Mouse (Mus musculus): ENCODE results near the gene Gucd1.
A peak's percentile ranks its signal among the peaks of the same experiment; 100 is the strongest.
"Not testable (repeated sequence)": the region's sequence is repeated elsewhere in the genome, so short reads cannot be mapped to it uniquely, and the experiment has no call there.

The Gucd1 gene

DNA sequence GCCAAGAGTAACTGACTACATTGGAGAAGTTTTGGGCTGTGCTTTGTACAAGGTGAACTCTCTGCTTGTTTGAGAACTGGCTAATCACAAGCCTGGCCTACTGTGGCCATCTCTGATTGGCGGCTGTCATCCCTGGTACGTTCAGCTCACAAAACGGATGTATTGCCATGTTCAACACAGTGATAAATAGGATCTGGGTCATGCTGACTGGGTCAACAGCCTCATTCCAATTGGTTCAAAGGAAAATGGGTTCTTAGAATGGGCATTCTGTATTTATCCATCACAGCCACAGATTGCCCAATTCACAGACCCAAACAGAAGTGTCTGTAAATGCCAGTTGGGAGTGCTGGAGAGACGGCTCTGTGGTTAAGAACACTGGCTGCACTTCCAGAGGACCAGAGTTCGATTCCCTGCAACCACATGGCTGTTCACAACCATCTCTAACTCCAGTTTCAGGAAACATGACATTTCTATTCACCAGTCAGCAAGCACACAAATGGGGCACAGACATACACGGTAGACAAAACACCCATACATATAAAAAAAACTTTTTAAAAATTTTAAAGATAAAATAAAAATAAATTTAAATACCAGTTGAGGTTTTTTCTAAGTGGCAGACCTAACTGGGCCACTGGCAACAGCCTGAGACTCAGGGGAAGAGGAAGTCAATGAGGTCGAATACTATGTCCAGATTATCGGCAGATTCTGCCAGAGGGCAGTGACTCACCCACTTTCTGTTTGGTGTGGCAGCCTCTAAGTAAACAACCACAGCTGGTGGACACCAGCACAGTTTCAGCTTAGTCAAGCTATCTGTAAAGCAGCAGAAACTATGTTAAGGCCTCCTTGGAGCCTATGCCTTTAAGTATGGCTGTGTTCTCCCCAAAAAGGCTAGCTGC, 13.3 kb downstream of the Gucd1 start:
- DNase-seq (ENCODE audit: low read depth, low spot score) = no peak

DNA sequence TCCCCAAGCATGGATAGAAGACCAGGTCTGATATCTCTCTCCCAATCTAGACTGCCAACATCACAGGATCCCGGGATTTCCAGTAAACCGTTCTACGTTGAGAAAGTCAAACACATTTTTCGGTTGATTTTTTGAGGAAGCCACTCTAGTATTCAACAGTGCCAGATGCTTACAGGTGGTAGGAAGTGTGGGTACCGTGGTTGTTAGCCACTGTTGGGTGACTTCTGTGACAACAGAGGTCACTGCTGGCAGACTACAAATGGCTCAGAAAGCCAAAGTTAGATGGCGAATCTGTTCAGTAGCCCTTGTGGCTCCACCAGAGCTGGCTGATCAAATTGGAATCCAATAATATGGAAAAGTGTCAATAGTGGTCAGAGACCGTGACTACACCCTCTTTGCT, 14.1 kb downstream of the Gucd1 start:
- no peak for DNase-seq (ENCODE audit: low read depth, low spot score)

DNA sequence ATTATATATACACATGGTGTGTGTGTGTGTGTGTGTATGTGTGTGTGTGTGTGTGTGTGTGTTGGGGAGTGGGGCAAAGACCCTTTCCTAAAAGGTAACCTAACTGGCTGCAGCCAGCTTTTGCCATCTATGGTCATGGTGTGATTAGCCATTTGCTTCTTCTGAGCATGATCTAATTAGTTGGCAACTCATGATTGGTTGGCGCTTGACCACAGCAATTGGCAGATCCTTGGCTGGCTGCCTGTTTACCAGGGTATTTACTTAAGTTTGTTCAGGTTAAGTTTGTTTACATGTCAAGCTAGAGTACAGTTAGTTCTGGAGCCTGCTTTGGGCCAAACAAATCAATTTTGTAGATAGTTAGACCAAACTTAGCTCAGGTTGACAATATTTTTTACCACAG, 16.1 kb downstream of the Gucd1 start:
- no peak for DNase-seq (ENCODE audit: low read depth, low spot score)

DNA sequence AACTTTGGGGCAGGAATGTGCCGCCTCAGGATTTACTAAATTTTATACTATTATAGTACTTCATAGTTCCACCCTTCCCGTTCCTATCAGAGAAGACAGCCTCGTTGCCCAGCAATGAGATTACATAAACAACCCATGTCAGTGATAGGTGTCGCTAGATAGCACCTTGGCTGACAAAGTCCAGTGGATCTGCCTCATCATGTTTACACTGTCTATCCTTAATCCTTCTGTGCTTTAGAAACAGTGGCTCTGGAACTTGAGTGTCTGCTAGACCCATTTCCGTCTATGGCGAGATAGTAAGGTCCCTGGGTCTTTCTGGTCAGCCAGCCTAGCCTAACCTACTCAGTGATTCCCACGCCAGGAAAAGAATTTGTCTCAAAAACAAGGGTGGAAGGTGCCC, 17.4 kb downstream of the Gucd1 start:
- DNase-seq (ENCODE audit: low read depth, low spot score) = no peak

DNA sequence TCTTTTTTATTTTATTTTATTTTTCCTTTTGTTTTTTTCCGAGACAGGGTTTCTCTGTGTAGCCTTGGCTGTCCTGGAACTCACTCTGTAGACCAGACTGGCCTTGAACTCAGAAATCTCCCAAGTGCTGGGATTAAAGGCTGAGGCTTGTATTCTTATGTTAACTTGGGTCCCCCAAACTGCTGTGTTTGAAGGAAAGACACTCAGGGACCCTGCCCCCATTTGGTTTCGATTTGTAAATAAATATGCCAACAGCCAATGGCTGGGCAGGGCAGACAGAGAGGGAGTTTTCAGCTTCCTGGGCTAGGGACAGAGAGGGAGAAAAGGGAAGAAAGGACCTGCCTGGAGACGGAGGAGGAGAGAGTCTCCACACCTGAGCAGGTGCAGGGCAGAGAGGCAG, 18.0 kb downstream of the Gucd1 start:
- no peak for DNase-seq (ENCODE audit: low read depth, low spot score)

DNA sequence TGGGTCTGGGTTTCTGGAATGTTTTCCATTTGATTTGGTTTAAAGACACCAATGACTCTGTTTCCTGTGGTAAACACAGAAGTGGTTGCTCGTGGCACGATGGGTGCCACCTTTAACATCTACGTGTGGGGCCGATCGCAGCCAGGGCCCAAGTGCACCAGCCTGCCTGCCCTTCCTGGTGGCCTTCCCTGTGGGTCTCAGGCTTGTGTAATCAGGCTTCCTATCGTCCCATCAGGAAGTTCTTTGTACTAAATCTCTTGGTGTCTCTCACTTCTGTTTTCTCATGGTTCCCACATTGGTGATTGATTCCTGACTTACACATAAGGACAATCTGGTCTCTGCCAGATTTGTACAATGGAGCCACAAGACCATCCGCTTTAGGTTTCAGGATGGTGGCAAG, 18.6 kb downstream of the Gucd1 start:
- DNase-seq (ENCODE audit: low read depth, low spot score) = not testable (repeated sequence)

DNA sequence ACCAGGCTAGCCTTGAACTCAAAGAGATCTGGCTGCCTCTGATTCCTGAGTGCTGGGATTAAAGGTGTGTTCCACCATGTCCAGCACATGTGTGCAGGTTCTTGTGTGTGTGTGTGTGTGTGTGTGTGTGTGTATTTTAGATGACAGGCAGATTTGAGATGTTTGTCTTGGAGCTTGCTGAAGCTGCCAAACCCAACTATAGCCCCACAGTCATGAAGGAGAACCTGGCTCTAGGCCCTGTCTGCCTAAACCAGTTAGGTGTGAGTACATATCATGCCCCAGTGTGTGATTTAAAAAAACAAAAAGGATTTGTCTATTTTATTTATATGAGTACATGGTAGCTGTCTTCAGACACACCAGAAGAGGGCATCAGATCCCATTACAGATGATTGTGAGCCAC, 21.9 kb downstream of the Gucd1 start:
- no peak for DNase-seq (ENCODE audit: low read depth, low spot score)

DNA sequence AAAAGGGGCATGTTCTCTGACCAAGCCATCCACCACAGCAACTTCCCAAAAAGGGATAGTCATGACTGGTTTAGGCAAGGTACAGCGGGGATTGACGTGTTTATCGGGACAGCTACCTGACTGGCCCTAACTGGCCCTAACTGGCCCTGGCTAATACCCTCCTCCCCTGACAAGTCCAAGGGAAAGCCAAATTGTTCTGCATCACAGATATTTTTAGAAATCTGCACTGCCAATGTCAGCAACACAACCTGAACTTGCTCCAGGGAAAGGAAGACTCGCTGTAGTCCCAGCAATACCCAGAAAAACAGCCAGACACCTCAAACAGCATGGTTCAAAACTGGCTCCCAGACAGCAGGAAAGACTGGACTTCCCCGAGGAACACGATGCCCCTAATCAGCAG, 22.5 kb downstream of the Gucd1 start:
- DNase-seq (ENCODE audit: low read depth, low spot score) = no peak

DNA sequence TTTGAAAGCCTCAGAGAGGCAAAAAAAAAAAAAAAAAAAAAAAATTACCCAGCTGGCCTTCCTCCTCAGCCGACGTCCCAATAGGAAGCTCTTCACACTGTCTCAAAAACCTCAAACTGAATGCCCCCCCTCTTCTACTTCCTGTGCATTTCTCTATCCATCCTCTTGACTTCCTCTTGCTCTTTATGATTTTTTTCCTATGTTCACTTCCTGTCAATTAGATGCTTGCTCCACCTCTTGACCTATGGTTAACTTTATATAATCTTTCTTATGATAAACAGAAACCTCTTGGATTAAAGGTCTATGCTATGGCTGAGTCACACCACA, 25.9 kb downstream of the Gucd1 start:
- no peak for DNase-seq (ENCODE audit: low read depth, low spot score)

DNA sequence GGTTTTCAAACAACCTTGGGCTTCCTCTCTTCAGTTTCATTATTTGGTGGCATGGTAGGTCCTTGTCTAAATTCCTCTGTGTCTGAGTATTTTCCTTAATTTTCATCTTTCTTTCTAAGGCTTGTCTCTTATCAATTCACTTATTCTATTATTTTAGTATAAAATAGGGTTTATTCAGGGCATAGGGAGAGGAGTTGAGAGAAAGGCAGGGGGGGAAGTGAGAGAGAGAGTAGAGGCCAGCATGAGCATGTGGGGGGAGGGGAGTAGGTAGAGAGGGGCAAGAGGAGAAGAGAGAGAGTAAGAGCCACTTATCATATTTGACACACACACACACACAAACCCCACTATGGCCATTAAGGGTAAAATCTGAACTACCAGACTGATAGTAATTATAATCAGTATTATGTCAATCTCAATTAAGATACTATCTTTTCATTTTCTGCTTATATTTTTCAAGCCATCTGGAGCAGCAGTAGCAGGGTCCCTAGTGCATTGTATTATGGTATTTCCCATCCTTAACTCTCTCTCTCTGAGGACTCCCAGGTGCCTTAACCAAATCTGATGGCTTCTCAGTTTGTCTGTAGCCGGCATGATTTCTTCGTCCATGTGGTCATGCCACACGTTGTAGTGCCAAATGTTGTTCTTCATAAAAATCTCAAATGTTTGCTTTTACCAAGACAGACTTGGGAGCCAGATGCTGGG, 26.4 kb downstream of the Gucd1 start:
- DNase-seq (ENCODE audit: low read depth, low spot score) = no peak

DNA sequence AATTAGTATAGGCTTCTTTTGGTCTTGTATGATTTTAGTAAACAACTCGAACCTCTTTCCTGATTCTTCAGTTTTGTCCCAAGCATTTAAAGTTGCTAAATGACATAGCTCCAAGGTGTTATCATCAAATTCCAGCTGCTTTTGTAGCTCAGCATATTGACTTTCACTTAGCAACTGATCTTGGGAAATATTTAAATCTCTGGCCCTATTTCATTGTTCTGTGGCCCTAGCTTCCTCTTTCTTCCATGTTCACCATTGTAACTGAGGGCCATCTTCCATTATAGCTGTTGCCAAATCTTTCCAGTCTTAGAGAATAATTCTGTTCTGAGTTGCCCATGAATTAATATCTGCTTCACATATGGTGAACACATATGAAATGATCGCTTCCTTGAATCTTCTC, 27.0 kb downstream of the Gucd1 start:
- DNase-seq (ENCODE audit: low read depth, low spot score) = no peak

DNA sequence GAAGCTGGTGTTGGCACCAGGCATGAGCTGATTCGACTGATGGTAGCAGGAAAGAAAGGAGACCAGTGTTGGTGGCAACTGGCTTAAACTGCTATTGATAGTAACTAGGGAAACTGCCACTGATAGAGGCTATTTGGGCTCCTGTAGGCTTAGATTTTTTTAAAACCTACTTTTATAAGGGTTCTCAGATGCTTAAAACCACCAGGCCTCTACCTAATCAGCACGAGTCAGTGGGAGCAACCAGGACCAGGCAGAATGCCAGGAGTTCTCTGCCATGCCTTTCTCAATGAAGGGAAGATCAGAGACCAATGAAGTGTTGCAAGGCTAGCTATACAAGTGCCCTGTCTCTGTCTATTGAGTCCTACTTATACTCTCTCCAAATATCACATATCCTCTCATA, 28.2 kb downstream of the Gucd1 start:
- DNase-seq (ENCODE audit: low read depth, low spot score) = no peak

DNA sequence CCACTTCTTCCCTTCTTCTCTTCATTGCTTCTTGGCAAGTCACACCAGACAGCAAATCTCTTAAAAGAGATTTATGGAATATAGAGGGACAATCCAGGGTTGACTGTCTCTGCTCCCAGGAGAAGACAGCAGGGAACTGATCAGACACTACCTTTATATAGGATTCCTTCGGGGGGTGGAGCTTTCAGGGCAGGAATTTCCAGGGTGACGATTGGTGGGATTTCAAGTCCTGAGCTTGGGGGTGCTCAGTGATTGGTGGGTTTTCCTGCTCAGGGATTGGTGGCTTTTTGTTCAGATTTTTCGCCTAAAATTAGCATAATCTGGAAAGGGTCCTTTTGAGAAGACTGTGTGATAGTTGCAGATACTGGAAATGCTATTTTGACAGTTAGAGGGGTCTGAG, 30.6 kb downstream of the Gucd1 start:
- no peak for DNase-seq (ENCODE audit: low read depth, low spot score)

DNA sequence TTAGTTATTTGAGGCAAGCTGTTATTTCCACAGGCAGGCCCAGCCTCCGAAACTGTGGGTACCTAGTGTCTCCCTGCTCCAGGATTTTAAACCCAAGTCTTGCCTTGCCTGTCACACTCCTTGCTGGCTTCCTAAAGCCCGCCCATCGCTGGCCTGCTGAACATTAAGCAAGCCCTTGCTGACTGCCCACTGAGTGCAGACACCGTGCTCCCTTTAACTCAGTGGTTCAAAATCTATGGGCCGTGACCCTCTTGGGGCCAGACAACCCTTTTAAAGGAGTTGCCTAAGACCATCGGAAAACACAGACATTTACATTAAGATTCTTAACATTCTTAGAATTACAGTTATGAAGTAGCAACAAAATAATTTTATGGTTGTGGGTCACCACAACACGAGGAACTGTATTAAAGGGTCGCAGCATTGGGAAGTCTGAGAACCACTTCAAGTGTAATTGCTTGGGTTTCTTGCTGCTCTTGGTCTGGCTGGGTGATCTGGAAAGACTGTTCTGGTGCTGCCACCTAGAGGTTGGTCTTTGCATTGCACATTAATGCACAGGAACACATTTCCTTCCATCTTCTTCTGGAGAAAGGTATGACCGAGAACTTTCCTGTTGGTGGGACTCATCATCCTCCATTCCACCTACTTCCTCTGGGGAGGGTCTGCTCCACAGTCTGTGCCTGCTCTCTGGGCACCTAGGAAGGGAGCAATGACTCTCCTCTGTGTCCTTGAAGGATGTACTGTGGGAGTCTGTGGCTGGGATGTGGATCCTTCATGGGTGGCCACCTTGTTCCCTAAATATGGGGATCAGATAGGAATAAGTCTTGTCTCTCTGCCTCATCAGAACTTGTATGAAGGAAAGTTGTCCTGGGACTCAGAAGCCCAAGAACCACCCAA, 31.4 kb downstream of the Gucd1 start:
- peak; percentile 39 for DNase-seq (ENCODE audit: low read depth, low spot score)

DNA sequence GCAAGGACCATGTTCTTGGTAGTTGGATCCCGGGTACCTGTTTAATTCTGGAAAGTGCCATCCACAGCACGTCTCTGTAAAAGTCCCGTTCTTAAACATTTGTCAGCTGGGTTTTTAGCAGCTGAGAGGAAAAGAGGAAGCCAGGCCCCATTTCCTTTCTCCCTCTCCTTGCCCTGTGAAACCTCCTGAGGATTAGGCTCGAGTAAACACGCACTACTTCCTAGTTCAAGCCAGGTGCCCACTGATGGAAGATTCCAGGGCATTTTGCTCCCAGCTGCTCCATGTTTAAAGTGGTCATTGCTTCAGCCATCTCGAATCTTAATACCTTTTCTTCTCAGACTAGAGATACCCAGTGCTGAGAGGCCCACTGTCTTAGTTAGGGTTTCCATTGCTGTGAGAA, 33.0 kb downstream of the Gucd1 start:
- DNase-seq (ENCODE audit: low read depth, low spot score) = no peak

DNA sequence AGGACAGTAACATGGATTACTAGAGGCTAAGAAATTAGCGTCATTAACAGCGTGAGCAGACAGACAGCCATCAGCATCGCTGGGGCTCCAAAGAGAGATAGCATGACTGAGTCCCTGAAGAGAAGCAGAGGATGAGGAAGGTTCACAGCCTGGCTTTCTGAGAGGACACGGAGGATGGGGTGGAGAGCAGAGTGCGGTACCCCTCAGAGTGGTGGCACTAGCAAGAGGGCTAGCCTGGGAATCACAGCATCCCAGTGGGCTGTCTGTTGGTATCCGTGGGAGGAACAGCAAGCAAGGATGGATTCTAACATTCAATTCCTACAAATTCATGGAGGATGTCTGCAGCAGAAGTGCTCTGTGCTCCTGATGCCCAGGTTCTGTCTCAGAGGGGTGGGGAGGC, 33.7 kb downstream of the Gucd1 start:
- no peak for DNase-seq (ENCODE audit: low read depth, low spot score)

DNA sequence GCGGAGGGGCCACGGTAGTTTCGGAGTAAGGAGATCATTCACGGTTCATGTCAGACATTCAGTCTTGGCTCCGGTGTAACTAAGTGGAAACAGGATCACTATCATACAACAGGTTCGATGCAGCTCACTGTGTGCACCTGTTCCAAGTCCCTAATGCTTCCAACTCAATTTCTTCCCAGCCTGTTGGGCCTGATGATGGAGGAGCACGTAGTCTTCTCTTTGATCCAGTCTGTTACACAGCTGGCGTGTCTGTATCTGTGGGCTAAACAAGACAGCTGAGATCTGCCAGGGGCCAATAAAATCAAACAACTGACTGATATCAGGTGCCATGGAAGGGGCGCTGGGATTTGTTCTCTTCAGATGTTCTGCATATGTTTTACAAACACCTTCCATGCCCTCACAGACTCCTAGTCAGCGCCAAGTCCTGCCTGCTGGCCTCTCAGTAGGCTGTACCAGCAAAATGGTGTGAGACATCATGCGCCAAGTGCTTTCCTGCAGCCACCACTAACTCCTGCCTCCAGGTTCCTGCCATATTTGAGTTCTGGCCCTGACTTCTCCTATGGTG, 34.8 kb downstream of the Gucd1 start:
- no peak for DNase-seq (ENCODE audit: low read depth, low spot score)

DNA sequence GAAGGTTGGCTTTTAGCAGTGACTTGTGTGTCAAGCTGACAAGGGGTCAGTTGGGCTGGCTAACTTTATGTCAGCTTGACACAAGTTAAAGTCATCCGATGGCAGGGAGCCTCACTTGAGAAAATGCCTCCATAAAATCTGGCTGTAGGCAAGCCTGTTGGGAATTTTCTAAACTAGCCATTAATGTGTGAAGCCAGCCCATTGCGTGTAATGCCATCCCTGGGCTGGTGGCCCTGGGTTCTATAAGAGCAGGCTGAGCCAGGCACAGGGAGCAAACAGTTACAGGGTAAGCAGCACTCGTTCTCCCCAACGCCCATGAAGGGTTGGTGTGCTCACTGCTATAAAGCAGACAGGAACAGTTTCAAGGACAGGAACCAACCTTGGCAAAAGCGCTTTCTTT, 35.5 kb downstream of the Gucd1 start:
- DNase-seq (ENCODE audit: low read depth, low spot score) = no peak

DNA sequence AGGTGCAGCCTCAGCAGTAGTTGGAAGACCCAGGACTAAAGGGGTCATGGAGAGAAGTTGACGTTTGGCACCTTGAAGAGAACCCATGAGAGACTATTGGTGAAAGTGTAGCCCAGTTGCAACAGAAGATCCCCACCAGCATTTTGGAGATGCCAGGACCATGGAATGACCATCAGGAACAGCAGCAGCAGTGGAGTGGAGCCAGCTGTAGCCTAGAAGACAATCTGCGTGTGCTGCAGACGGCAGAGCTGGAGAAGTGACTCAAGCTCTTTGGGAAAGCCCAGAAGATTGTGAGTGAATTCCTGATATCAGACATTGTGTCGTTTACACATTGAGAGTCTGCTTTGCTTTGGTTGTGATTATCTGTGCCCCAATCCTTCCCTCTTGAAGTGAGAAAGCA, 36.1 kb downstream of the Gucd1 start:
- no peak for DNase-seq (ENCODE audit: low read depth, low spot score)

DNA sequence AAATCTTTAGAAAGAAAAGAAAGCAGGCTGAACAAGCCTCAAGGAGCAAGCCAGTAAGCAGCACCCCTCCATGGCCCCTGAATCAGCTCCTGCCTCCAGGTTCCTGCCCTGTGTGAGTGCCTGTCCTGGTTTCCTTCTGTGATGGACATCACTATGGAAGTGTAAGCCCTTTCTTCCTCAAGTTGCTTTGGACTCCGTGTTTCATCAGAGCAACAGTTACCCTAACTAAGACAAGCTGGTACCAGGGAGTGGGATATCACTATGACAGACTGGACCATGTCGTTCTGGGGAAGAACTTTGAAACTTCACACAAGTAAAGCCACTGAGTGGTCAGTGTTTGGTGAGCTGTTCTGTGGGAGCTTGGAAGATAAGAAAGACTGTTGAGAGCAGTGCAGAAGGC, 37.8 kb downstream of the Gucd1 start:
- no peak for DNase-seq (ENCODE audit: low read depth, low spot score)

DNA sequence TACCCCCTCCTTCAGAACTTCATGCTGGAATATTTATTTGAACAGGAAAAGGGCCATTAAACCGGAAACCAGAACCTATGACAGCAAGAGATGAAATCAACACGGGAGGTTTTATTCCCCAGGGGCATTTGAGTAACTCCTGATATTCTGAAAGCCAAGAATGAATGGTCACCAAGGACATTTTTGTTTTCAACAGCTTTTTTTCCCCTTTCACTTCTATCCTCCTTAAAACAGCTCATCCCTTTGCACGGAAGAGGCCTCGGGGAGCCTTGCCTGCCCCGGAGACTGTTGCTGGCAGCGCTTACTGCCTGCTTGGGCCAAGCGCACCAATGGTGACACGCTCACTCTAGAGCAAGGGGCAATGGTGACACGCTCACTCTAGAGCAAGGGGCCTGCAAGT, 40.7 kb downstream of the Gucd1 start:
- DNase-seq (ENCODE audit: low read depth, low spot score) = no peak

All from brain, embryonic 18.5 days (tissue).